Mouse (Mus musculus): Measurements from ENCODE around the gene Fbh1. TPM values are rescaled to one million over a fixed set of nuclear protein-coding genes. Genes with fewer than 3 reads are reported as not detected.

The Fbh1 gene
- polyA plus RNA-seq, 1 experiment = 53.6 TPM

DNA sequence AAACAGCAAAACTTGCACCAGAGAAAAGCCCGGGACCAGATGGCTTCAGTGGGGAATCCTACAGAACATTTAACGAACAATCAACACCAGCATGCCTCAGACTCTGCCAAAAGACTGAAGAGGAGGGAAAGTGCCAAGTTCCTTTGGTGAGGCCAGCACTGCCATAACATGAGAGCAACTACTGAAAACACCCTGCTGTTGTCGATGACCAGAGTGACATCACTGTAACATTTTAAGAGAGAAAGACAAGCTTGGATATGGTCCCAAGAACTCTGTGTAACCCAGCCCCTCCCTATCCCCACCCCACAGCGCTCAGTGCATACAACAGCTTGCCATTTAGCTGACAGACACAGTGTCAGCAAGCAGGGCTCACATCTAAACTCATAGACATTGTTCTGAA, 11.7 kb downstream of the Fbh1 start:
- peaks cover 4% of the 10 kb centered on the region for H3K36me3 ChIP-seq (ENCODE audit: control insufficient read depth, insufficient read depth, low read length)
- WGBS = 83% methylated on average over 4 of the region's 4 CpGs

DNA sequence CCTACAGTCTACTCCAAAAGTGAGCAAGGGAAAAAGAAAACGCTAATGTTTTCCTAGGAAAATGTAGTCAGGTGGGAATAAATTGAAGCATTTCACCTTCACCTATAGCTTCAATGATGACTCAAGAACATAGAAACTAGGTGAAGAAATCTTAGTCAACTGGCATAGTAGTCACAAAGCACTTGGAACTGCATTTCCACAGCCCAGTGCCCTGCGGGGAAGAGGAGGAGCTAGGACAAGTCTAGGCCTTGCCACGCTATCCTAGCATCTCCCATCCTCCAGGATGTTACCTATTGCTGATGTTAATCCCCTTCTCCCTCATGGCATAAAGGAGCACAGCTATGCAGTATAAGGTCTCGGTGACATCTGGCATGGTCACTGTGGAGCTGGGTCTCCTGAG, 14.8 kb downstream of the Fbh1 start:
- no peak for DNase-seq
- TF ChIP-seq CTCF (conservative IDR thresholded peaks at IDR 0.05; ENCODE audit: insufficient read depth, insufficient read length, low read depth, low read length) (no peak), POLR2A (IDR thresholded peaks at IDR 0.05; ENCODE audit: low read depth, low read length) (no peak)
- Histone ChIP-seq H3K27me3 (replicated peaks; ENCODE audit: control insufficient read depth, insufficient read depth, low read length) (no peaks in the 10 kb centered on the region), H3K36me3 (ENCODE audit: control insufficient read depth, insufficient read depth, low read length) (peaks cover 7% of the 10 kb centered on the region), H3K27ac (ENCODE audit: insufficient read depth, low read depth, low read length) (no peak overlapping the region), H3K4me3 (ENCODE audit: insufficient read depth, low read depth, low read length) (no peak overlapping the region), H3K4me1 (ENCODE audit: control insufficient read depth, insufficient read depth, low read length) (no peaks in the 10 kb centered on the region)
- 92% methylated on average over 4 of the region's 4 CpGs for WGBS

More for the DNA sequence above, 11.7 kb downstream of the Fbh1 start:
- TF ChIP-seq CTCF (conservative IDR thresholded peaks at IDR 0.05; ENCODE audit: insufficient read depth, insufficient read length, low read depth, low read length) (no peak), POLR2A (IDR thresholded peaks at IDR 0.05; ENCODE audit: low read depth, low read length) (no peak)
- H3K27me3 ChIP-seq (replicated peaks; ENCODE audit: control insufficient read depth, insufficient read depth, low read length) = no peaks in the 10 kb centered on the region
- no peak overlapping the region for H3K4me3 ChIP-seq (ENCODE audit: insufficient read depth, low read depth, low read length)
- no peak for DNase-seq
- no peaks in the 10 kb centered on the region for H3K4me1 ChIP-seq (ENCODE audit: control insufficient read depth, insufficient read depth, low read length)
- H3K27ac ChIP-seq (ENCODE audit: insufficient read depth, low read depth, low read length) = no peak overlapping the region

DNA sequence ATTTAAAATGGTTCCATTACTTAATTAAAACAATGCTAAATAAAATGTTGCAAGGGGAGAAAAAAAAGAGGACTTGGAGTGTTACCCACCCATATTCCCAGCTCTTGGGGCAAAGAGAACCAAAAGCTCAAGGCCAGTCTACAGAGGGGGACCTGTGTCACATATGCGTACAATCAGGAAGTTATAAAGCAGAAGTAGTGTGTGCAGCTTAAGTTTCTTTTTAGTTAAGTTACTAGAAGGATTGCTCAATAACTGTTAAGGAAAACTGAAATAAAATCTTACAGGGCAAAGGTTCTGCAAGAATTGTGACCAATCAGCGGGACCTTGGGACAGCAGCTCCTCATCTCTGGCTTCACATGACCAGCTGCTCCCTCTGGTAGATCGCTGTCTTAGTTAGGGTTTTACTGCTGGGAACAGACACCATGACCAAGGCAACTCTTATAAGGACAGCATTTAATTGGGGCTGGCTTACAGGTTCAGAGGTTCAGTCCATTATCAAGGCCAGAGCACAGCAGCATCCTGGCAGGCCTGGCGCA, 37.8 kb downstream of the Fbh1 start:
- Histone ChIP-seq H3K27ac (ENCODE audit: insufficient read depth, low read depth, low read length) (no peak overlapping the region), H3K4me1 (ENCODE audit: control insufficient read depth, insufficient read depth, low read length) (no peaks in the 10 kb centered on the region), H3K4me3 (ENCODE audit: insufficient read depth, low read depth, low read length) (no peak overlapping the region), H3K36me3 (ENCODE audit: control insufficient read depth, insufficient read depth, low read length) (no peaks in the 10 kb centered on the region; the same call in none of the 2 replicates), H3K27me3 (replicated peaks; ENCODE audit: control insufficient read depth, insufficient read depth, low read length) (no peaks in the 10 kb centered on the region)
- no peak for TF ChIP-seq CTCF (conservative IDR thresholded peaks at IDR 0.05; ENCODE audit: insufficient read depth, insufficient read length, low read depth, low read length)
- TF ChIP-seq POLR2A (IDR thresholded peaks at IDR 0.05; ENCODE audit: low read depth, low read length) = no peak
- 88% methylated on average over 4 of the region's 4 CpGs for WGBS
- peak; percentile 13 for DNase-seq

DNA sequence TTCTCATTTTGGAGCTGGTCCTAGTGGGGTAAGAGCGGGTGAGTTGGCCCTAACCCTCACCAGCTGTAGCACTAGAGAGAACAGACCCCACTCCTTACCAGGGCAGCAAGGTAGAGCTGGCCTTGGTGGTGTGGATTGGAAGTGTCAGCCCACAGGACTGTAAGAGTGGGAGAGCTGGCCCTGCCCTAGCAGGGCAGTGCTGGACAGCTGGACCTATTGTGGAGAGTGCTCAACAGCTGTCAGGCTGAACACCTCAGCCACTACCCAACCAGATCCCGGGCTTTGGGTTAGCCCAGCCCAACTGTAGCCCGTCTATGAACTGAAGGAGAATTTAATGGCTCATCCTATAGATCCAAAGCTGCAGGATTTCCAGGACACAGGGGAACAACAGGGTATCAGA, 38.6 kb downstream of the Fbh1 start:
- WGBS = 93% methylated on average over 3 of the region's 3 CpGs
- Histone ChIP-seq H3K27me3 (replicated peaks; ENCODE audit: control insufficient read depth, insufficient read depth, low read length) (no peaks in the 10 kb centered on the region), H3K36me3 (ENCODE audit: control insufficient read depth, insufficient read depth, low read length) (no peaks in the 10 kb centered on the region; the same call in none of the 2 replicates), H3K4me3 (ENCODE audit: insufficient read depth, low read depth, low read length) (no peak overlapping the region), H3K4me1 (ENCODE audit: control insufficient read depth, insufficient read depth, low read length) (no peaks in the 10 kb centered on the region), H3K27ac (ENCODE audit: insufficient read depth, low read depth, low read length) (no peak overlapping the region)
- no peak for DNase-seq
- TF ChIP-seq CTCF (conservative IDR thresholded peaks at IDR 0.05; ENCODE audit: insufficient read depth, insufficient read length, low read depth, low read length) (no peak), POLR2A (IDR thresholded peaks at IDR 0.05; ENCODE audit: low read depth, low read length) (no peak)

DNA sequence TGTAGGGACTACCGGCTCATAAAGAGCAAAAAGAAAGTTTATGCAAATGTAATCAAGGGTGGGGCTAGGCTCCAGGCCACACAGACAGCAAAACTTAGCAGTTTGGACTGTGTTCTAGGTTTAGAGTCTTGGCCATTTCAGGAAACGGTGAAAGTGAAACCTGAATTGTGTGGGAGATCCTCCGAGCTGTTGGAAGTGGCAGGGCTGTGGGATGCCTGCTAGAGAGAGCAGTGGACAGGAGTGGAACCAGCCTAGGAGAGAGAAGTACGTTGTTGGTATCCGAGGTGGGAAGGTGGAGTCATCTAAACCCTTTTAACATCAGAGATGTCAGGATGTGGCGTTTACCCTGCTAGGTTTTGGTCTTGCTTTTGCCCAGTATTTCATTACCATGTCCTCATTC, 41.5 kb downstream of the Fbh1 start:
- Histone ChIP-seq H3K27me3 (replicated peaks; ENCODE audit: control insufficient read depth, insufficient read depth, low read length) (no peaks in the 10 kb centered on the region), H3K4me3 (ENCODE audit: insufficient read depth, low read depth, low read length) (no peak overlapping the region), H3K36me3 (ENCODE audit: control insufficient read depth, insufficient read depth, low read length) (no peaks in the 10 kb centered on the region; the same call in 1 of the 2 replicates), H3K4me1 (ENCODE audit: control insufficient read depth, insufficient read depth, low read length) (no peaks in the 10 kb centered on the region), H3K27ac (ENCODE audit: insufficient read depth, low read depth, low read length) (no peak overlapping the region)
- WGBS = 74% methylated on average over 6 of the region's 6 CpGs
- DNase-seq = peak; percentile 6
- TF ChIP-seq CTCF (conservative IDR thresholded peaks at IDR 0.05; ENCODE audit: insufficient read depth, insufficient read length, low read depth, low read length) (no peak), POLR2A (IDR thresholded peaks at IDR 0.05; ENCODE audit: low read depth, low read length) (no peak)

DNA sequence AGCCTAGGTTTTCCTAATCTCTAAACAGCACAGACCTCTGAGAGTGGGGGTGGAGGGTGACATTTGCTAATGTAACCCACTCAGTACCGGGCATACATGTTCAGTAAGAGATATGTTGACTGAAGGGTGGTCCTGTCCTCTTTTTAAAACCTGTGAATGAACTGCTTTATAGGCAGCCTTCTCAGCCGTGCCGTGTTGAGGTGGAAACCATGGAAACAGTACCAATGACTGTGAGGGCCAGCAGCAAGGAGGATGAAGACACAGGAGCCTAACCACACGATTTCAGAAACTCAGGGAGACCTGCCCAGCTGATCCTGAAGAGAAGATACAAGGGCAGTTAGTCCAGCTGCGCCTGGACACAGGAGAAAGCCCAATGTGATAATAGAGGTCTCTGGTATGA, 44.4 kb downstream of the Fbh1 start:
- no peaks in the 10 kb centered on the region for H3K27me3 ChIP-seq (replicated peaks; ENCODE audit: control insufficient read depth, insufficient read depth, low read length)
- 82% methylated on average over 5 of the region's 5 CpGs for WGBS
- H3K36me3 ChIP-seq (ENCODE audit: control insufficient read depth, insufficient read depth, low read length) = peaks cover 6% of the 10 kb centered on the region; the same call in 1 of the 2 replicates
- H3K4me1 ChIP-seq (ENCODE audit: control insufficient read depth, insufficient read depth, low read length) = no peaks in the 10 kb centered on the region
- H3K4me3 ChIP-seq (ENCODE audit: insufficient read depth, low read depth, low read length) = no peak overlapping the region
- no peak overlapping the region for H3K27ac ChIP-seq (ENCODE audit: insufficient read depth, low read depth, low read length)
- TF ChIP-seq POLR2A (IDR thresholded peaks at IDR 0.05; ENCODE audit: low read depth, low read length) (no peak), CTCF (conservative IDR thresholded peaks at IDR 0.05; ENCODE audit: insufficient read depth, insufficient read length, low read depth, low read length) (no peak)
- DNase-seq = no peak

DNA sequence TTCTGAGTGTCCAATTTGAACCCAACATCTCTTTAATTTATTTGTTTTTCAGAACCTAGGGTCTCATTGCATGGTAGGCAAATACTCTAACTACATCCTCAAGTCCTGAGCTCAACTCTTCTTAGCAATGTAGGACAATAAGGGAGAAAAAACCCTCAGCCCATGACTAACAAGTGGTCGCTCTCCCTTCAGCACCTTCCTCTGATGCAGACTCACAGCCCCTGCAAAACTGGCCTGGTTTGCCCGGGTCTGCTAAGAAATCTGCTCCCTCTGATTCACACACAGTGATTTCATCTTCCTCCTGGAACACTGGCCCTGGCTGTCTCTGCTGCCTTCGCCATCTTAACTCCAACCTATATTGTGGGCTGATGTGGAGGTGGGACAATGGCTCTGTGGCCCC, 48.3 kb downstream of the Fbh1 start:
- no peak overlapping the region for H3K27ac ChIP-seq (ENCODE audit: insufficient read depth, low read depth, low read length)
- no peaks in the 10 kb centered on the region for H3K4me1 ChIP-seq (ENCODE audit: control insufficient read depth, insufficient read depth, low read length)
- no peak overlapping the region for H3K4me3 ChIP-seq (ENCODE audit: insufficient read depth, low read depth, low read length)
- no peak for DNase-seq
- no peak for TF ChIP-seq POLR2A (IDR thresholded peaks at IDR 0.05; ENCODE audit: low read depth, low read length)
- TF ChIP-seq CTCF (conservative IDR thresholded peaks at IDR 0.05; ENCODE audit: insufficient read depth, insufficient read length, low read depth, low read length) = no peak
- H3K36me3 ChIP-seq (ENCODE audit: control insufficient read depth, insufficient read depth, low read length) = peaks cover 9% of the 10 kb centered on the region; the same call in 1 of the 2 replicates
- H3K27me3 ChIP-seq (replicated peaks; ENCODE audit: control insufficient read depth, insufficient read depth, low read length) = no peaks in the 10 kb centered on the region
- 71% methylated on average over 3 of the region's 3 CpGs for WGBS
